Mouse (Mus musculus): ENCODE data around the gene Cisd1.

GRCm38 (mm10) chr10:71327386-71327785 is 17.4 kb downstream of the Cisd1 start:
- TF ChIP-seq POLR2A (IDR thresholded peaks at IDR 0.05; ENCODE audit: extremely low read depth, insufficient read depth, low read length) = no peak
- no peak for TF ChIP-seq CTCF (IDR thresholded peaks at IDR 0.05; ENCODE audit: low read depth, low read length)
